Mouse (Mus musculus): ENCODE measurements around the gene Pmpca.

- TF ChIP-seq CTCF (IDR thresholded peaks at IDR 0.05; ENCODE audit: low read depth) (no peak), EP300 (optimal IDR thresholded peaks at IDR 0.05) (no peak)
Measured at GRCm38 (mm10) chr2:26391617-26392016, 2.5 kb downstream of the Pmpca start.

Data from stomach, postnatal 0 days (tissue).